Mouse (Mus musculus): Measurements from ENCODE around the gene Xpo4.

- no peak for TF ChIP-seq CTCF (IDR thresholded peaks at IDR 0.05; ENCODE audit: insufficient read depth, low read depth, low read length)
- no peak for TF ChIP-seq POLR2A (IDR thresholded peaks at IDR 0.05; ENCODE audit: insufficient read depth, low read depth, low read length)
Observed at GRCm38 (mm10) chr14:57649501-57649900, 15.7 kb downstream of the Xpo4 start.
